Mouse (Mus musculus): ENCODE measurements around the gene Scmh1. TPM values are rescaled to one million over a fixed set of nuclear protein-coding genes. Genes with fewer than 3 reads are reported as not detected.
"Not testable (repeated sequence)": the region's sequence is repeated elsewhere in the genome, so short reads cannot be mapped to it uniquely, and the experiment has no call there.

Gene Scmh1
- 93.0 and 95.1 TPM in 2 replicates for polyA plus RNA-seq (2012; rRNA removed)

GRCm38 (mm10) chr4:120405144-120405805, at the start of gene Scmh1:
TSS of gene Scmh1 (plus strand) at chr4:120405281.
- peak in 1 of 2 experiments; percentile 36 for DNase-seq (ENCODE audit: extremely low spot score in 1 of 2, low spot score in 1 of 2)

GRCm38 (mm10) chr4:120360011-120360521, 45.0 kb upstream of the Scmh1 start:
- DNase-seq (ENCODE audit: extremely low spot score in 1 of 2, low spot score in 1 of 2): no peak

GRCm38 (mm10) chr4:120364729-120365128, 40.4 kb upstream of the Scmh1 start:
- DNase-seq (ENCODE audit: extremely low spot score in 1 of 2, low spot score in 1 of 2): peak in 1 of 2 experiments; percentile 75

GRCm38 (mm10) chr4:120365456-120365855, 39.6 kb upstream of the Scmh1 start:
- peak in 1 of 2 experiments; percentile 22 for DNase-seq (ENCODE audit: extremely low spot score in 1 of 2, low spot score in 1 of 2)

- no peak for DNase-seq (ENCODE audit: extremely low spot score in 1 of 2, low spot score in 1 of 2)
Observed at GRCm38 (mm10) chr4:120368031-120368430, 37.0 kb upstream of the Scmh1 start.

- peak in 1 of 2 experiments; percentile 84 for DNase-seq (ENCODE audit: extremely low spot score in 1 of 2, low spot score in 1 of 2)
Observed at GRCm38 (mm10) chr4:120368663-120369062, 36.4 kb upstream of the Scmh1 start.

GRCm38 (mm10) chr4:120369156-120369555, 35.9 kb upstream of the Scmh1 start:
- DNase-seq (ENCODE audit: extremely low spot score in 1 of 2, low spot score in 1 of 2): no peak

- no peak for DNase-seq (ENCODE audit: extremely low spot score in 1 of 2, low spot score in 1 of 2)
Observed at GRCm38 (mm10) chr4:120369861-120370366, 35.2 kb upstream of the Scmh1 start.

- DNase-seq (ENCODE audit: extremely low spot score in 1 of 2, low spot score in 1 of 2): no peak
Observed at GRCm38 (mm10) chr4:120372838-120373237, 32.2 kb upstream of the Scmh1 start.

GRCm38 (mm10) chr4:120373813-120374212, 31.3 kb upstream of the Scmh1 start:
- DNase-seq (ENCODE audit: extremely low spot score in 1 of 2, low spot score in 1 of 2): no peak

GRCm38 (mm10) chr4:120380811-120381391, 24.2 kb upstream of the Scmh1 start:
- DNase-seq (ENCODE audit: extremely low spot score in 1 of 2, low spot score in 1 of 2): peak; percentile 59 to 93

- no peak for DNase-seq (ENCODE audit: extremely low spot score in 1 of 2, low spot score in 1 of 2)
Observed at GRCm38 (mm10) chr4:120385496-120385895, 19.6 kb upstream of the Scmh1 start.

- DNase-seq (ENCODE audit: extremely low spot score in 1 of 2, low spot score in 1 of 2): peak in 1 of 2 experiments; percentile 66
Observed at GRCm38 (mm10) chr4:120387496-120387895, 17.6 kb upstream of the Scmh1 start.

- no peak for DNase-seq (ENCODE audit: extremely low spot score in 1 of 2, low spot score in 1 of 2)
Observed at GRCm38 (mm10) chr4:120387968-120388367, 17.1 kb upstream of the Scmh1 start.

- DNase-seq (ENCODE audit: extremely low spot score in 1 of 2, low spot score in 1 of 2): no peak
Observed at GRCm38 (mm10) chr4:120388998-120389542, 16.0 kb upstream of the Scmh1 start.

GRCm38 (mm10) chr4:120389546-120389945, 15.5 kb upstream of the Scmh1 start:
- DNase-seq (ENCODE audit: extremely low spot score in 1 of 2, low spot score in 1 of 2): no peak

- DNase-seq (ENCODE audit: extremely low spot score in 1 of 2, low spot score in 1 of 2): no peak
Observed at GRCm38 (mm10) chr4:120391591-120391990, 13.5 kb upstream of the Scmh1 start.

- no peak for DNase-seq (ENCODE audit: extremely low spot score in 1 of 2, low spot score in 1 of 2)
Observed at GRCm38 (mm10) chr4:120392341-120392740, 12.7 kb upstream of the Scmh1 start.

- DNase-seq (ENCODE audit: extremely low spot score in 1 of 2, low spot score in 1 of 2): no peak
Observed at GRCm38 (mm10) chr4:120392748-120393147, 12.3 kb upstream of the Scmh1 start.

GRCm38 (mm10) chr4:120400251-120400650, 4.8 kb upstream of the Scmh1 start:
- DNase-seq (ENCODE audit: extremely low spot score in 1 of 2, low spot score in 1 of 2): no peak

- DNase-seq (ENCODE audit: extremely low spot score in 1 of 2, low spot score in 1 of 2): not testable (repeated sequence)
Observed at GRCm38 (mm10) chr4:120402105-120402504, 3.0 kb upstream of the Scmh1 start.
